Mouse (Mus musculus) WW6 (cell line): ENCODE data around the gene Gmppb.
"Not testable (repeated sequence)": the region's sequence is repeated elsewhere in the genome, so short reads cannot be mapped to it uniquely, and the experiment has no call there.

Experiments used
- DNase-seq: peaks from one replicate; pipeline ENCODE4 v3.0.0-alpha.2; 2013; ENCODE audit warnings: low read depth, low spot score

Gene Gmppb

DNA sequence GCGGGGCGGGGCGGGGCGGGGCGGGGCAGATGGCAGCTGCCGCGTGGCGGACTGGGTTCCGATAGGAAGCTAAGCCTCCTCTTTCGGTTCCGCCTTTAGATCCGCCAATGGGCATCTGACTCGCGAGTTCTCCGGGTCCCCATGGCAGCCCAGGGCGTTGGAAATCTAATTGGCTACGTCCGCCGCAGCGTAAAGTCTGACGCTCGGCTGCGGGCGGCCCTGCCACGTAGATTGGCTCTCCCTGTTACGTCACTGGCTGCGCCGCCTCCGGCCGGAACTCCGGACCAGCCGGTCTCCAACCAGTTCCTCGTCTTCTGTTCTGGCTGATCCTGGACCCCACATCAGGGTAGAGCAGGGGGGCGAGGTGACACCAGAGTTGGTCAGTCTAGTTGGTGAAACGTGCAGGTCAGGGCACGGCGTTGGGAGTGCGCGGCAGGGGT, at the start of gene Gmppb:
Gene Gmppb, plus strand, starts transcription at position 227 of the 440 bp plus-strand sequence.
- DNase-seq = peak; percentile 89

DNA sequence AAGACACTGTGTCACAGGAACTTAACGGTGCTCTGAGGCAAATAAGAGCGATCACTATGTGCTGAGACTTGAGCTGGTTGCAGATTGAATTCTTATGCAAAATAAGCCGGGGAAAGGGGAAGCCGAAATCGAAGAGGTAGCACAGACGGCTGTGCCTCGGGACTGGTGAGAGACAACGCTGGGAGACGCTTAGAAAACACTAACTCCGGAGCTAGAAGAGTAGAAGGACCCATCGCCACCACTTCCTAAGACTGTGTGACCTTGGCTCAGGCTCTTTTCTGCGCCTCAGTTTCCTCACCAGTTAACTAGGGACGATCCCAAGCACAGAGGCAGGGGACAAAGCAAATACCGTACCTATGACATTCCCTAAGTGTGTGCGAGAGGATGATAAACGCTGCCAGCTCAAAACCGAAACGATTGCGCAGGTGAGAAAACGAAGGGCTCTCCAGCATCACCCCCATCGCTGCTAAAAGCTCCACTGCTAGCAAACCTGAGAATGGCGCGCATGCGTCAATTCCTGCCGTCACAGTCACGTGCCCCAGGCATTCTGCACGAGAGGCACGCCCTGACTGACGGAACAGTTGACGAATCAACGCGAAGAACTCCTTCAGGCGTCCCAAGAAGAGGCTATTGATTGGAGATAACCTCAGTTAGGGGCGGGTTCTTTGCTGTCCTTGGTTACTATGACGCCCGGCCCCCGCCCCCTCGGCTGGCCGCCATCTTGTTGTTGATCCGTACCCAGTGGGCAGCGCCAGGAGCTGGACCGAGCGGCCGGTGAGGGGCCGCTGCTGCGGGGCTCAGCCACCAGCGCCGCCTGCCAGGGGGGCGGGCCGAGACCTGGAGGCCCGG, 46.9 kb upstream of the Gmppb start, which contains the start of gene Ip6k1:
Gene Ip6k1, plus strand, starts transcription at position 580 of the 849 bp plus-strand sequence.
- DNase-seq = peak; percentile 96

DNA sequence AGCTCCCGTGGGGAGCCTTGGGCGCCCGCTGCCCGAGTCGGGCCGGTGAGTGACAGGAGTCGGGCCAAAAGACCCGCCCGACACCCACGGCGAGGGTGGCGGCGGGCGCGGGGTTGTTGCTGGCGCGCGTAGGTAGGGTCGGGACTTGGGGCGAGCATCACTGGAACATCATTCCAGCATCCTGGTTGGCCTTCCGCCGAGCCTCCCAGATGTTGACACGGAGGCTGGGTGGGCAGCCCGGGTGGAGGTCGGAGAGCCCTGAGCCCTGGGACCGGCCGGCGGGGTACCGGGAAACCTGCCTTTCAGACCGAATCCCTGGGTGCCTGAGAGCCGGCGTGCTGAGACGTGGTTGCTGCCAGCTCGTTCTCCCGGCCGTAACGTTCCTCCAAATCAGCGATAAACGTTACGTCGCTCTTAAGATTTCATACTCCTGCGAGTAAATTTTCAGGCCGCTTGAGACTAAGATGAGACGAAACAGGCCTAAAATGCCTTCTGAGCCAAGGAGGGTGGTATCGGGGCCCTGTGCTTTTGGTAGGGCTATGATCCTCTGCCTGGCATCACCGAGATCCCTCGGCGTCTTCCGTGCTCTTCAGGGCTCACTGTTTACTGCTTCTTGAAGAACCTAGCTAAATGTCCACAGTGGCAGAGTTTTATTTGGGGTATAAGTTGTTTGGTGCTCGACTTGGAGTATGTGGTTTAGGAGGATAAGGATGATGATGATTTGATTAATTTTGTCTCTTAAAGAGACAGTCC, 46.1 kb upstream of the Gmppb start:
- DNase-seq = no peak

DNA sequence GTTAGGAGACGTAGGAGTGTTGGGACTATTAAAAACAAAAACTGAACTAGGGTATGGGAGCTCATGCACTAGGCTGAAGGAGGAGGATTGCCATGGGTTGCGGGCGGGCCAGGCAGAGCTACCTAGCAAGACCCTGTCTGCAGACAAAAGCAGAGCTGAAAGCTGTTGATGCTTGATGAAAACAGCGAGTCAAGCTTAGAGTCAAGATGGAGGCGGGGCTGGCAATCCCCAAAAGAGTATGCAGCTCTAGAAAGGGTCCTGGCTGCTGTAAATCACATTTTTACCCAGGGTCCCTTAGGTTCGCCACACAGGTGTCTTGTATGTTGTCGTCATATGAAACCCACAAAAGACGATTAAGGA, 45.5 kb upstream of the Gmppb start:
- DNase-seq = no peak

DNA sequence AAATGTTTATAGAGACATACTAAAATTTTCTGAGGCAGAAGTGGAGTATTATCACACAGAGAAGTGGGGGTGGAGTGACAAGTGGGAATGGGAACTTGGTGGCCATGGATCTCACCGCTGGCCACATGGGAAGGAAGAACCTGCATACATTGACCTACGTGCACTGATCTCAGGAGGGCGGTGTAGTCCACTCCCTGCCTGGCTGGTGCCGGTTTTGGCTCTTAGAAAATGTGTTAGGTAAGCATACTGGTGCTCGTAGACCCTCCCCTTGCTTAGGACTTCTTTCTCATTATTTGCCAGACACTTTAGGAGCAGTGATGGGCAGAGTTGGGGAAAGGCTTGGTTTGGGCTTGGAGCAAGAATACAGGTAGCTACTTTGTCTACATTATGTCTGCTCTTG, 41.0 kb upstream of the Gmppb start:
- DNase-seq = no peak

DNA sequence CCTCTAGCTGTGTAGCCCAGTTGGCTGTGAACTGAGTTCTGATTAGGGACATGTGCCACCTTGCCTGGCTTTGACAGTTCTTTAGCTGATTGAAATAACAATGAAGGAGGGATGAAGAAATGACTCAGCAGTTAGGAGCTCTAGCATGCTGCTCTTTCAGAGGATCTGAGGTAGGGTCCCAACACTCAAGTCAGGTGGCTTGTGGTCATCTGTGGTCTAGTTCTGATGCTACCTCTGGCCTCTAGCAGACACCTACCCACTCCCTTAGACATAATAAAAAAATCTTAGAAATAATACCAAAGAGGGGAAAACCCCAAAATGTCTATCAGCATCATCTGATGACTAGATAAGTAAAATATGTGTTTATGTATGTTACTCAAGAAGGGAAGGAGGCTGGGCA, 38.7 kb upstream of the Gmppb start:
- DNase-seq = no peak

DNA sequence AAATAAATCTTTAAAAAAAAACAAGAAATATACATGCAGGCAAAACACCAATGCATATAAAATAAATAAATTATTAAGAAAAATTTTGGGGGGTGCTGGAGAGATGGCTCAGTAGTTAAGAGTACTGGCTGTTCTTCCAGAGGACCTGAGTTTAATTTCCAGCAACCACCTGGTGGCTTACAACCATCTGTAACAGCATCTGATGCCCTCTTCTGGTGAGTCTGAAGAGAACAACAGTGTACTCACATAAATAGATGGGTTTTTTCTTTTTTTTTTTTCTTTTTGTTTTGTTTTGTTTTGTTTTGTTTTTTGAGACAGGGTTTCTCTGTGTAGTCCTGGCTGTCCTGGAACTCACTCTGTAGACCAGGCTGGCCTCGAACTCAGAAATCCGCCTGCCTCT, 35.5 kb upstream of the Gmppb start:
- DNase-seq = not testable (repeated sequence)

DNA sequence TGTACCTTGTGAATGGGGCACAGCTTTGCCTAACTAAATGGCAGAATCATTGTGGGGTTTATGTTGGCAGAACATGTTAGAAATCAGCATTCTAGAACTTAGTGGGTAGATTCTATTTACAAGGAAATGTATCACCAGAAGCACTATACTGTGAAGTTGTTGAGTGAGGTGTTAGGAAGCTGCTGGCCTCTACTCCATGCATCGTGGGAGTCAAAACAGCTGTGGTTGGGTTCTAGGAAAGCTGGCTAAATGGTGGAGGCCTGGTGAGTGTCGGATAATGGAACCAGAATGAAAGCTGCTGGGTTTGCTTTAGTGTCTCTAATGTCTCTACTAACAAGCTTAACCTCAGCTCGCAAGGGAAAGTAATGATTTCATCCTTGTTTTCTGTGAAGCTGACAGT, 31.9 kb upstream of the Gmppb start:
- DNase-seq = no peak

DNA sequence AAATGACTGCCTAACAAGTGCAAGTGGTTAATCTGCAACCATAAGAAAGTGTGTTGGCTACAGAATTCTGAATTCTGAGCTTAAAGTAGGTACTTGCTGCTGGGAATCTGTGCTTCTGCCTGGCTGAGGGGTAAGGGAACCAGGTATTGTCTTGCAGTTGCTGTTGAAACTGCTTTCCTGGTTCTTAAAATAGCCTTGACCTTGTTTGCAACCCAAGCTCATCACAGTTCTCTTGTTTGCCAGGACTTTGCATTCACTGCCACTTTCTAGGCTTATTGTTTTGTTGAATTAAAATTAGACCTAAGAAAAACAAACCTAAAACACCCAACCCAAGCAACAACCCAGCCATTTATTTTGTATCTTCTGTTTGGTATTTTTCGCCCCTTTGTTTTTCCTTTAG, 28.3 kb upstream of the Gmppb start:
- no peak for DNase-seq

DNA sequence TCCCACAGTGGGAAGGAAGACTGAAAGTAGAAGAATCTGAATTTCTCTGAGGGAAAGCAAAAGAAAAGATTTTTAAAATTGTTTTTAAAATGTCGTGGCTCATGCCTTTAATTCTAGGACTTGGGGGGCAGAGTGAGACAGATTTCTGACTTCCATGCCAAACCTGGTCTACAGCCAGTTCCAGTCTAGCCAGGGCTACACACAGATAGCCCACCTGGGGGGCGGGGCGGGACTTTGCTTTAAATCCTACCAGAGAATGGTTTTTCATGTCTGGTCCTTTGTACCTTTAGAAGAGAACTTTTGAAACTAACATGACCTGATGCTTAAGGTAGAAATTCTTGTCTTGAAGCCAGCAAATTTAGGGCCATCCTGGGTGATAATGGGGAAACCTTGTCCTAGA, 25.8 kb upstream of the Gmppb start:
- no peak for DNase-seq

DNA sequence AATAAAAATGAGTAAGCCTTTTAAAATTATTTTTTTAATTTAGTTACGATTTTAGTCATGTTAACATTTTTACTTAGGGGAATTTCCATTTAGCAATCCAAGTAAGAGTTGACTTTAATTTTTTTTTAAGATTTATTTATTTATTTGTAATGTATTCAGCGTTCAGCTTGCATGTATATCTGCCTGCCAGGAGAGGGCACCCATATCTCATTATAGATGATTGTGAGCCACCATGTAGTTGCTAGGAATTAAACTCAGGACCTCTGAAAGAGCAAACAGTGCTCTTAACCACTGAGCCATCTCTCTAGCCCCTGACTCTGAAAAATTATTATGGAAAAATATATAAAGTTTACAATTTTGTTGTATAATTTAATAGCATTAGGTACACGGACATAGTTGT, 22.5 kb upstream of the Gmppb start:
- no peak for DNase-seq

DNA sequence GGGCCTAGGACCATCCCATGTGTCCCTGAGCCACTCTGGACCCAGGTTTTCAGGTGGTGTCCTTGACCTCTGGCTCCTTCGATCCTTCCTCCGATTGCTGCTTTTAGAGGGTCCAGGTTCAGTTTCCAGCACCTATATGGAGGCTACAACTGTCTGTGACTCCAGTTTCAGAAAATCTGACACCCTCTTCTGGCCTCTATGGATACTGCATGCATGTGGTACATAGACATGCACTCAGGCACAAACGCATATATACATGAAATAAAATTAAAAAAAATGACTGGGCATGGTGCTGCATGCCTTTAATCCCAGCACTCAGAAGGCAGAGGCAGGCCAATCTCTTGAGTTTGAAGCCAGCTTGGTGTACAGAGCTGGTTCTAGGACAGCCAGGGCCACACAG, 21.2 kb upstream of the Gmppb start:
- no peak for DNase-seq

DNA sequence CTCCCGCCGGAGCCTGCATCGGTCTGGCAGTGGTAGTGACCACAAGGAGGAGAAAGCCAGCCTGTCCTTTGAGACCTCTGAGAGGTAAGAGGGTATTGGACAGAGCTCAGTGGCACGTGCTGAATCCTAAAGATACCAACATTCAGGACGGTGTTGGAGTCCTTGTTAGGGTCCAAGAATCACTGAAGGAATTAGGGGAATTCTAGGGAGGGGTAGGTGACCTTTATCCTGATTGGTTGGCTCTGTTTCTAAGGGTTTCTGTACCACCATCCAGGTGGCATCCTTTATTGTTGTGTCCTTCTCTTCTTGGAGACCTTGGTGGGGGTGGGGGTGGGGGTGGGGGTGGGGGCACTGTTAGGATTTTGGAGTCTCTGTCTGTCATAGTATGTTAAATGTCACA, 16.9 kb upstream of the Gmppb start:
- no peak for DNase-seq

DNA sequence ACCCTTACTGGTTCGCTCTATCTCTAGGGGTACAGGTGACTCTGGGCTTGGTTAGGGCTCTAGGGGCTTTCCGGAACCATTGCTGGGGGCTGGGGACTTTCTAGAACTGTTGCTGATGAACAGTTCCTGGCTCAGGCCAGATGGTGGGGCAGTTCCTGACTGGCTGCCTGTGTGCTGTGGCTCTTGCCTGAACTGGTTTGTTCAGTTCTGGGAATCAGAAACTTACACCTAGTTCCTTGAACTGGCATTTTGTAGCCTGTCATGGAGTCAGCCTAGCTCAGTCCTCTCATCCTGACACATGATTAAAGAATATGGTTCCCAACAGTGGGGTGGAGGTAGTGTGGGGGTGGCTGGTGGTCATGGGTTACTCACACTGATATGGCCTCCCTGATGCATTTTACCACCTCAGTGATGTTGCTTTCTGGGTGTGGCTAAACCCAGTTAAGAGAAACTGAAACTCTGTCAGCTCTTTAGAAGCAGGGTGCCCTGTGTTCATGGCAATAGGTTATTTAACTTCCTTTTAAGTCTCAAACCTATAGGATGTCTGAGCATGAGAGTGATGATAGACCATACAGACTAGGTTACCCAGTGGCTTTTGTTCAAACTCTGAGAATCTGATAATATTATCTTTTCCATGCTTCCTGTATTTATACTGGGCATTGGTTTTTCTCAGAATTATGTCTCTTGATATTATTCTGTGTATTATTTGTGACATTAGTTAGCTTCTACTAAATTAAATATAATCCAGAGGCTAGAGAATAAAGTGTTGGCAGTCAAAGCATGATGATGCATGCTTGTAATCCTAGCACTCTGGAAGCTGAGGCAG, 13.5 kb upstream of the Gmppb start:
- no peak for DNase-seq

DNA sequence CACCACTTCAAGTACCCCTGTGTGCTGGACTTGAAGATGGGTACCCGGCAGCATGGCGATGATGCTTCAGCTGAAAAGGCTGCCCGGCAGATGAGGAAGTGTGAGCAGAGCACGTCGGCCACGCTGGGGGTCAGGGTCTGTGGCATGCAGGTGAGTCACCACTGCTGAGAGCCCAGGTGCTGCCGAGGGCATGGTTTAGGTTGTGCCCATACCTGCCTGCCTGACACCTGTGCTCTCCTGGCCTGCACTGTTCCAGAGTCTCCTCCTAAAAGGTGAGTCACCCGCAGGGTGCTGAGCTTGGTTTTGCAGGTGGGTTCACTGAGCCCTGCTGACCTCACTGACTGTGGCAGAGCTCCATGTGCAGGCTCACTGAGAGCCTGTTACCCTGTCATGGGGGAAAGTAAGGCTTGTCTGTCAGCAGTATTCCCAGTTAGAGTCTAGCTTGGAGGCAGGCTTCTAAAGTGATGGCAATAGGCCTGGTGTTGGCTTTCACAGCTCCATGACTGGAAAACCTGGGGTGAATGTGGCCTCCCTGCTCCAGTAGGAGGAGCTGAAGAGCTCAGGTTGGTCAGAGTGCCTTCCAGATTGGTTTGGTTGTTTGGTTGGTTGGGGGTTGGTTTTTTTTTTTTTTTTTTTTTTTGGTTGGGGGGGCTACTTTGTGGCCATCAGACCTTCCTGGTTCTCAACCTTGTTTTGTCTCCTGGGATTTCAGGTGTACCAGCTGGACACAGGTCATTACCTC, 4.1 kb upstream of the Gmppb start:
- DNase-seq = no peak

DNA sequence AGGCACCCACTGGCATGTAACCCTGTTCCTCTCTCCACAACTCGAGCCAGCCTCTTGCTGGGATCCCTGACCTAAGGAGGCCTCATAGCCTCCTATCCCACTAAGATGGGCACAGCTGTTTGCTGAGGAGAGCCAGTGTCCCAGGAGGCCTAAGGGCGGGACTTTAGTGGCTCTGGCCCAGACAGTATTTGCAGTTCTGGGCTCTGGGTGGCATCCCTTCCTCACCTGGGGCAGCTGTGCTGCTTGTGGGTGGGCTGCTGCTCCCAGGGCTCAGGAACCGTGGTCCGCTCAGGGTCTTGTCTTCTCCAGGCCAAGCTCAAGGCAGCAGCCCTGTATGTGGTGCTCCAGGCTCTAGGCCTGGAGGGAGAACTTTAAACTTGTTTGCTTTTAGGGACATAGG, 2.5 kb upstream of the Gmppb start:
- no peak for DNase-seq

DNA sequence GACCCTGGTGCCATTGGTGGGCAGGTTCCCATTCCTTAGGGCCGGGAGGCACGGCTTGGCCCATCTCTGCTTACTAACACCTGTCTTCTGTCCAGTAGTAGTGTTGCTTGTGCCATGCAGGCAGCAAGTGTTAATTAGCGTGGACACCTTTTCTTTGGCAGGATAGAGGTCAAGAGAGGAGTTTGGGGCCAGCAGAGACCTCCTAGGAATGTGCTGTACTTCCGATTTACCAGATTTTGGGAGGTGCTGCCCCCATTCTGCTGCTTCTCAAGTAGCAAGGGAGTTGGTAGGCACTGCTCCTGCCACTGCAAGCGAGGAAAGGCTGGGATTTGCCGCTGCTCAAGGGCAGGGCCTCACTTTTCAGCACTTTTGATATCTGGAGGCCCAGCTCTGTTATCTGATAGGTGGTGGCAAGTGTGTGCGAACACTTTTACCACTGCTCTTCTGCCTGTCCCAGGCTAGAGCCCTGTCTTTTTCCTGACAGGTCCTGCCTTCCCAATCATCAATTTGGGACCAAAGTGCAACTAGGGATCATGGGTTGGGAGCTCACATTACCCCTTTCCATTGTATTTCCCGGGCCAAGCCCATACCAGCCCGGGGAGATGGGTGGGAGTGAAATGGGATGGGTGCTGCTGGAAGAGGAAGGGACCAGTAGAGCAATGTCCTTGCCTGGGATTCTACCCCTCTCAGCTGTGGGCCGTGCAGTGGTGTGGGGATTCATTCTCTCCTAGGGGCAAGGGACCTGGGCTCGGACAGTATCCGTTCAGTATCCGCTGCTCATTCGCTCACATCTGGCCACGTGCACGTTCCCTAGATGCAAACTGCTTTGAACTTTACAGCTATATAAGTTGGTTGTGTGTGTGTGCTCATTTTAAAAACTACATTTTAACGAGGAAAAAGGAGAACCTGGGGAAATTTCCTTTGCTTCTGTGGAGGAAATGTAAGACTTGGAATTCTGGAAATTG, 1.2 kb upstream of the Gmppb start:
- no peak for DNase-seq

DNA sequence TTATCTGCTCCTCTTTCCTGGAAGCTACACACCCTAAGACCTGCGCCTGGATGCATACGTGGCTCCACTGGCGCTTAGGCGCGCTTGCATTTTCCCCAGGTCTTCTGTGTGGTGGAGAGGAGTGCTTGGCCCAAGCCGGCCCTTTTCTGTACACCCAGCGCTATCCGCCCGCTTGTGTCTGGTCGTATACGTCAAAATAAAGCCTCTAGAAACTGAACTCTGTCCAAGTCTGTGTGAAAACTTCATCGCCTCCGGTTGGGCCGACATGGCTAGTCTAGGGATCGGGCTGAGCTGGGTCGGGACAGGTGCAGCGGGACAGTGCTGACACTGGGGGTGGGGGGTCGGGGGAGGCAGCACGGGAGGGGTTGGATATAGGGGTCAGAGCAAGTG, 481 bp upstream of the Gmppb start:
- no peak for DNase-seq

DNA sequence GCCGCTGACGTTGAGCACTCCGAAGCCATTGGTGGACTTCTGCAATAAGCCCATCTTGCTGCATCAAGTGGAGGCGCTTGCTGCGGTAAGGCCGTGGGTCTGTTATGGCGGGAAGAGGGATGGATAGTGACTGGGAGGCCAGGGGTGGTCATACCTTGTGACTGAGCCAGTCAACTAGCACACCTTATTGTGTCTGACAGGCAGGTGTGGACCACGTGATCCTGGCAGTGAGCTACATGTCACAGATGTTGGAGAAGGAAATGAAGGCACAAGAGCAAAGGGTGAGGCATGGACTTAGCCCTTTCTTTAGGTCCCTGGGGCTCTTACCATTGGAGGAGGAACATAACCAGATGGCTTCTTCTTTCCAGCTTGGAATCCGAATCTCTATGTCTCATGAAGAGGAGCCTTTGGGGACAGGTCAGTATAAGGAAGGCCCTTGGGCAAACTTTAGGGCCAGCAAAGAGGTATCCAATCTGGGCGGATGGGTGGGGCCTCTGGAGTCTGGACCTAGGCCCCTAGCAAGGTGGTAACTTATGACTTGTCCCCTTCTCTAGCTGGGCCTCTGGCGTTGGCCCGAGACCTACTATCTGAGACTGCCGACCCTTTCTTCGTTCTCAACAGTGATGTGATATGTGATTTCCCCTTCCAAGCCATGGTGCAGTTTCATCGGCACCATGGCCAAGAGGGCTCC, 664 bp downstream of the Gmppb start:
- no peak for DNase-seq
